Mouse (Mus musculus) testis, adult 2 months (tissue): ENCODE data around the gene Fam102b. TPM values are rescaled to one million over a fixed set of nuclear protein-coding genes. Genes with fewer than 3 reads are reported as not detected.

ENCODE experiments used
- H3K27ac ChIP-seq: fragments of 200-500 bp; 2 replicates; pipeline ENCODE4 v1.5.1; 2012; ENCODE audit warnings: low read depth, low read length; ENCODE audit not compliant: control insufficient read depth, insufficient read depth
- H3K27me3 ChIP-seq: fragments of 200-500 bp; 2 replicates; pipeline ENCODE4 v1.6.1; 2012; ENCODE audit warnings: mild to moderate bottlenecking, low read length, moderate library complexity; ENCODE audit not compliant: control insufficient read depth, insufficient read depth
- H3K36me3 ChIP-seq: fragments of 200-500 bp; 2 replicates; pipeline ENCODE4 v1.6.1; 2012; ENCODE audit warnings: mild to moderate bottlenecking, low read length; ENCODE audit not compliant: control insufficient read depth, insufficient read depth
- H3K4me1 ChIP-seq: fragments of 200-500 bp; 2 replicates; pipeline ENCODE4 v1.6.1; 2012; ENCODE audit warnings: low read length; ENCODE audit not compliant: control insufficient read depth, insufficient read depth
- H3K4me3 ChIP-seq: fragments of 200-500 bp; 2 replicates; pipeline ENCODE4 v1.5.1; 2012; ENCODE audit warnings: low read depth, mild to moderate bottlenecking, low read length, moderate library complexity, mixed read lengths; ENCODE audit not compliant: control insufficient read depth
- CTCF ChIP-seq: fragments of 200-500 bp; IDR thresholded peaks from 2 replicates; pipeline ENCODE4 v1.5.1; 2012; ENCODE audit warnings: low read depth, mild to moderate bottlenecking, inconsistent platforms, low read length, moderate library complexity; ENCODE audit not compliant: control insufficient read depth, insufficient read depth, insufficient replicate concordance
- POLR2A ChIP-seq: fragments of 200-500 bp; IDR thresholded peaks from 2 replicates; pipeline ENCODE4 v1.6.1; 2012; ENCODE audit warnings: low read depth, mild to moderate bottlenecking, inconsistent platforms, low read length, moderate library complexity; ENCODE audit not compliant: control insufficient read depth
- polyA plus RNA-seq: library from polyadenylated mRNA; depleted of rRNA; stranded (reverse); fragments of >200 nt; gene quantifications from 2 replicates; pipeline ENCODE4 v1.2.3, GENCODE M21; 2012

Fam102b gene
- polyA plus RNA-seq, 1 experiment = 0.89 TPM

GRCm38 (mm10) chr3:109026462-109026990 is 881 bp downstream of the Fam102b start:
- Histone ChIP-seq H3K4me1 (peaks cover 13% of the 10 kb centered on the region), H3K27ac (no peak overlapping the region), H3K36me3 (no peaks in the 10 kb centered on the region), H3K27me3 (no peaks in the 10 kb centered on the region), H3K4me3 (peak overlapping the region; percentile 86)
- TF ChIP-seq POLR2A (no peak), CTCF (no peak)

- peak overlapping the region; percentile 42 for H3K4me3 ChIP-seq
- peaks cover 13% of the 10 kb centered on the region for H3K4me1 ChIP-seq
- no peaks in the 10 kb centered on the region for H3K27me3 ChIP-seq
- no peak overlapping the region for H3K27ac ChIP-seq
- TF ChIP-seq POLR2A (no peak), CTCF (peak; percentile 75)
- H3K36me3 ChIP-seq = no peaks in the 10 kb centered on the region
Observed at GRCm38 (mm10) chr3:109025579-109025978, 1.8 kb downstream of the Fam102b start.

GRCm38 (mm10) chr3:109023066-109023465 is 4.3 kb downstream of the Fam102b start:
- Histone ChIP-seq H3K27me3 (no peaks in the 10 kb centered on the region), H3K27ac (no peak overlapping the region), H3K36me3 (no peaks in the 10 kb centered on the region), H3K4me1 (peaks cover 13% of the 10 kb centered on the region), H3K4me3 (no peak overlapping the region)
- TF ChIP-seq CTCF (no peak), POLR2A (no peak)

- Histone ChIP-seq H3K4me1 (peaks cover 11% of the 10 kb centered on the region), H3K36me3 (no peaks in the 10 kb centered on the region), H3K27ac (no peak overlapping the region), H3K4me3 (no peak overlapping the region), H3K27me3 (no peaks in the 10 kb centered on the region)
- TF ChIP-seq CTCF = no peak
- no peak for TF ChIP-seq POLR2A
Observed at GRCm38 (mm10) chr3:109021720-109022516, 5.5 kb downstream of the Fam102b start.

GRCm38 (mm10) chr3:109018336-109018735 is 9.1 kb downstream of the Fam102b start:
- TF ChIP-seq CTCF = no peak
- no peaks in the 10 kb centered on the region for H3K4me1 ChIP-seq
- H3K27ac ChIP-seq = no peak overlapping the region
- H3K27me3 ChIP-seq = no peaks in the 10 kb centered on the region
- H3K4me3 ChIP-seq = no peak overlapping the region
- no peaks in the 10 kb centered on the region for H3K36me3 ChIP-seq

GRCm38 (mm10) chr3:109012595-109012994 is 14.8 kb downstream of the Fam102b start:
- TF ChIP-seq CTCF (no peak), POLR2A (no peak)
- no peak overlapping the region for H3K27ac ChIP-seq
- H3K4me3 ChIP-seq = no peak overlapping the region

GRCm38 (mm10) chr3:109010489-109011260 is 16.7 kb downstream of the Fam102b start:
- Histone ChIP-seq H3K36me3 (no peaks in the 10 kb centered on the region), H3K4me3 (no peak overlapping the region), H3K4me1 (peaks cover 3% of the 10 kb centered on the region), H3K27ac (no peak overlapping the region), H3K27me3 (no peaks in the 10 kb centered on the region)
- no peak for TF ChIP-seq CTCF
- no peak for TF ChIP-seq POLR2A

More at GRCm38 (mm10) chr3:109012595-109012994, 14.8 kb downstream of the Fam102b start:
- Histone ChIP-seq H3K36me3 (no peaks in the 10 kb centered on the region), H3K27me3 (no peaks in the 10 kb centered on the region), H3K4me1 (no peaks in the 10 kb centered on the region)
